Mouse (Mus musculus): Measurements from ENCODE around the gene Slc5a2. TPM values are rescaled to one million over a fixed set of nuclear protein-coding genes. Genes with fewer than 3 reads are reported as not detected.

Gene Slc5a2
- total and polyA plus RNA-seq, 2 experiments from 2014 or later, result not detected

DNA sequence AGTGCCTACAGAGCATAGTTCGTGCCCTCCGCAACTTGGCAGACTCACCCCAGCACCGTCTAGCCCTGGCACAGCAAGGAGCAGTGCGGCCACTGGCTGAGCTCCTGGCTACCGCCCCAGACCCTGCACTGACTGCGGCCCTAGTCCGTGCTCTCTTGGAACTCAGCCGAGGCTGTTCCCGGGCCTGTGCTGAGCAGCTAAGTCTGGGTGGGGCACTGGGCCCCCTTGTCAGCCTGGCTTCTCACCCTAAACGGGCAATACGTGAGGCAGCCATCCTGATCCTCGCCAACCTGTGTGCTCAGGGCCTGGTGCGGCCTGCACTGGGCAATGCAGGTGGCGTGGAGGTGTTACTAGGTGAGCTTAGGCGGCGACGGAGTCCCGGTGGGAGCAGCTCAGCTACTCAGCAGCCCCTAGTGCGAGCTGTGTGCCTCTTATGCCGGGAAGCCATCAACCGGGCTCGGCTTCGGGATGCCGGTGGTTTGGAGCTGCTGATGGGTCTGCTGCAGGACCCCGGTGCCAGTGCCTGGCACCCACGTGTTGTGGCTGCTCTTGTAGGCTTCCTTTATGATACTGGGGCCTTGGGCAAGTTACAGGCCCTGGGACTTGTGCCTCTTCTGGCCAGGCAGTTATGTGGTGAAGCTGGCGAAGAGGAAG is 25.2 kb upstream of the Slc5a2 start:
- peaks cover 36% of the 10 kb centered on the region for H3K36me3 ChIP-seq (ENCODE audit: insufficient read depth, low read length)
- H3K4me2 ChIP-seq (ENCODE audit: low read depth, low read length, poor library complexity, severe bottlenecking), result no peak overlapping the region
- TF ChIP-seq CTCF (IDR thresholded peaks at IDR 0.05), result no peak
- 0 out of 2 replicates have a peak, but pooled peaks cover 5% of the 10 kb centered on the region for H3K4me1 ChIP-seq (ENCODE audit: insufficient read depth, low read length)
- DNase-seq (ENCODE audit: low spot score) (no peak), ATAC-seq (ENCODE audit: low FRiP score) (no peak)
- H3K27me3 ChIP-seq (ENCODE audit: insufficient read depth, low read length), result no peaks in the 10 kb centered on the region
- no peak overlapping the region for H3K4me3 ChIP-seq (ENCODE audit: low read depth, low read length)
- H3K27ac ChIP-seq (ENCODE audit: low read depth, low read length), result no peak overlapping the region
- no peaks in the 10 kb centered on the region for H3K9me3 ChIP-seq (ENCODE audit: low read length)
- WGBS, result 92% methylated on average over 27 of the region's 27 CpGs
- H3K9ac ChIP-seq (replicated peaks; ENCODE audit: low read length, poor library complexity, severe bottlenecking), result no peak overlapping the region

DNA sequence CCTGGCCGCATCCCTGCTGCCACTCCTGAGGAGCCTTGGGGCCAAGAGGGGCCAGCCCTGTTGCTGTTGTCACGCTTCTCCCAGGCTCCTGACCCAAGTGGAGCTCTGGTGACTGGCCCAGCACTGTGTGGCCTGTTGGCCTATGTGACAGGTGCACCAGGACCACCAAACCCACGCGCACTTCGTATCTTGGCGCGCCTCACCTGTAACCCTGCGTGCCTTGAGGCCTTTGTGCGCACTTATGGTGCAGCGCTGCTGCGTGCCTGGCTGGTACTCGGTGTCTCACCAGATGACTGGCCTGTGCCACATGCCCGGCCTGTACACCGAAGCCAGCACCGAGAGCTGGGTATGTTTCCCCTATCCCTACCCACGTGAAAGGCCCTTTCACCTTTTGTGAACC is 23.1 kb upstream of the Slc5a2 start:
- H3K9ac ChIP-seq (replicated peaks; ENCODE audit: low read length, poor library complexity, severe bottlenecking), result no peak overlapping the region
- H3K36me3 ChIP-seq (ENCODE audit: insufficient read depth, low read length), result peaks cover 36% of the 10 kb centered on the region
- no peak for TF ChIP-seq CTCF (IDR thresholded peaks at IDR 0.05)
- DNase-seq (ENCODE audit: low spot score) (no peak), ATAC-seq (ENCODE audit: low FRiP score) (no peak)
- no peaks in the 10 kb centered on the region for H3K9me3 ChIP-seq (ENCODE audit: low read length)
- H3K27ac ChIP-seq (ENCODE audit: low read depth, low read length), result no peak overlapping the region
- no peak overlapping the region for H3K4me2 ChIP-seq (ENCODE audit: low read depth, low read length, poor library complexity, severe bottlenecking)
- H3K4me1 ChIP-seq (ENCODE audit: insufficient read depth, low read length), result no peaks in the 10 kb centered on the region; the same call in 1 of the 2 replicates
- no peak overlapping the region for H3K4me3 ChIP-seq (ENCODE audit: low read depth, low read length)
- no peaks in the 10 kb centered on the region for H3K27me3 ChIP-seq (ENCODE audit: insufficient read depth, low read length)
- WGBS, result 96% methylated on average over 16 of the region's 16 CpGs

DNA sequence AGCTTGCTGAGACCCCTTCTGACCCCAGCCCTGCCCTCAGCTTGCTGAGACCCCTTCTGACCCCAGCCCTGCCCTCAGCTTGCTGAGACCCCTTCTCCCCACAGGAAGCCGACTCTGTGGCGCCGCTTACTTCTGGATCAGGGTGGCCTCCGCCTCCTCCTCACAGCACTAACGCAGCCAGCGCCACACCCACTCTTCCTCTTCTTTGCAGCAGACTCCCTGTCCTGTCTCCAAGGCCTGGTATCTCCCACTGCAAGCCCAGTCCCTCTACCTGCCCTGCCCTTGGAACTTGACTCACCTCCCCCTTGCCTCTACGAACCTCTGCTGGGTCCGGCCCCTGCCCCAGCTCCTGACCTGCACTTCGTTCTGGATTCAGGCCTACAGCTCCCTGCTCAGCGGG is 21.5 kb upstream of the Slc5a2 start:
- ATAC-seq (ENCODE audit: low FRiP score), result no peak
- no peaks in the 10 kb centered on the region for H3K27me3 ChIP-seq (ENCODE audit: insufficient read depth, low read length)
- peaks cover 36% of the 10 kb centered on the region for H3K36me3 ChIP-seq (ENCODE audit: insufficient read depth, low read length)
- no peak for DNase-seq (ENCODE audit: low spot score)
- no peak overlapping the region for H3K4me2 ChIP-seq (ENCODE audit: low read depth, low read length, poor library complexity, severe bottlenecking)
- H3K4me3 ChIP-seq (ENCODE audit: low read depth, low read length), result no peak overlapping the region
- no peak overlapping the region for H3K9ac ChIP-seq (replicated peaks; ENCODE audit: low read length, poor library complexity, severe bottlenecking)
- WGBS, result 68% methylated on average over 10 of the region's 10 CpGs
- no peak overlapping the region for H3K27ac ChIP-seq (ENCODE audit: low read depth, low read length)
- no peak for TF ChIP-seq CTCF (IDR thresholded peaks at IDR 0.05)
- H3K9me3 ChIP-seq (ENCODE audit: low read length), result no peaks in the 10 kb centered on the region
- peaks cover 3% of the 10 kb centered on the region for H3K4me1 ChIP-seq (ENCODE audit: insufficient read depth, low read length)

GRCm38 (mm10) chr7:128244410-128245025 is 20.9 kb upstream of the Slc5a2 start:
- TF ChIP-seq CTCF (IDR thresholded peaks at IDR 0.05), result no peak
- no peaks in the 10 kb centered on the region for H3K27me3 ChIP-seq (ENCODE audit: insufficient read depth, low read length)
- peaks cover 36% of the 10 kb centered on the region for H3K36me3 ChIP-seq (ENCODE audit: insufficient read depth, low read length)
- ATAC-seq (ENCODE audit: low FRiP score), result no peak
- no peak overlapping the region for H3K4me3 ChIP-seq (ENCODE audit: low read depth, low read length)
- WGBS, result 83% methylated on average over 18 of the region's 18 CpGs
- H3K4me2 ChIP-seq (ENCODE audit: low read depth, low read length, poor library complexity, severe bottlenecking), result no peak overlapping the region
- H3K27ac ChIP-seq (ENCODE audit: low read depth, low read length), result no peak overlapping the region
- H3K9ac ChIP-seq (replicated peaks; ENCODE audit: low read length, poor library complexity, severe bottlenecking), result no peak overlapping the region
- peaks cover 3% of the 10 kb centered on the region for H3K4me1 ChIP-seq (ENCODE audit: insufficient read depth, low read length)
- DNase-seq (ENCODE audit: low spot score), result no peak
- H3K9me3 ChIP-seq (ENCODE audit: low read length), result no peaks in the 10 kb centered on the region

DNA sequence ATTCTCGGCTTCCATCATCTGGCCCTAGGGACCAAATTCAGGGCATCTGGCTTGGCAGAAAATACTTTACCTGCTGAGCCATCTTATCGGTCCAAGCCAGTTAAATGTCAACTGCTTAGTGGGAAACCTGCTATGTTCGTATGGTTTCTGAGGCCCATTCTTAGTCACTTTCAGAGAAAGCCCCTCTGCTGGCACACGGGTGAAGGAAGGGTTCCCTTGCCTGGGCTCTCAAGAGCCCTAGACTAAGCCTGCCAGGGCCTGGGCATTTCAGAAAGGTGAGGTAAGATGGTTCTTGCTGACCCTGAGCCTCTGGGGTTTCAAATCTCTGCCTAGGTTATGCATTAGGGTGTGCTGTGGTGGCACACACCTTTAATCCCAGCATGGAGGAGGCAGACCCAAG is 19.9 kb upstream of the Slc5a2 start:
- no peak overlapping the region for H3K4me2 ChIP-seq (ENCODE audit: low read depth, low read length, poor library complexity, severe bottlenecking)
- ATAC-seq (ENCODE audit: low FRiP score) (no peak), DNase-seq (ENCODE audit: low spot score) (no peak)
- H3K9ac ChIP-seq (replicated peaks; ENCODE audit: low read length, poor library complexity, severe bottlenecking), result no peak overlapping the region
- WGBS, result 88% methylated on average over 4 of the region's 4 CpGs
- peaks cover 3% of the 10 kb centered on the region for H3K4me1 ChIP-seq (ENCODE audit: insufficient read depth, low read length)
- no peaks in the 10 kb centered on the region for H3K27me3 ChIP-seq (ENCODE audit: insufficient read depth, low read length)
- H3K36me3 ChIP-seq (ENCODE audit: insufficient read depth, low read length), result peaks cover 29% of the 10 kb centered on the region
- H3K9me3 ChIP-seq (ENCODE audit: low read length), result no peaks in the 10 kb centered on the region
- no peak overlapping the region for H3K4me3 ChIP-seq (ENCODE audit: low read depth, low read length)
- no peak for TF ChIP-seq CTCF (IDR thresholded peaks at IDR 0.05)
- no peak overlapping the region for H3K27ac ChIP-seq (ENCODE audit: low read depth, low read length)
